Mouse (Mus musculus) gastrocnemius, postnatal 25 days (tissue): ENCODE measurements at regions not wholly inside any gene's neighbourhood (a gene's known extent, or its start where the extent isn't known, plus 50 kb on each side); places are given as distances from the start of the nearest gene placed in this dataset.

Experiments
- DNase-seq: peaks from one replicate; pipeline ENCODE4 v3.0.0; 2022

DNA sequence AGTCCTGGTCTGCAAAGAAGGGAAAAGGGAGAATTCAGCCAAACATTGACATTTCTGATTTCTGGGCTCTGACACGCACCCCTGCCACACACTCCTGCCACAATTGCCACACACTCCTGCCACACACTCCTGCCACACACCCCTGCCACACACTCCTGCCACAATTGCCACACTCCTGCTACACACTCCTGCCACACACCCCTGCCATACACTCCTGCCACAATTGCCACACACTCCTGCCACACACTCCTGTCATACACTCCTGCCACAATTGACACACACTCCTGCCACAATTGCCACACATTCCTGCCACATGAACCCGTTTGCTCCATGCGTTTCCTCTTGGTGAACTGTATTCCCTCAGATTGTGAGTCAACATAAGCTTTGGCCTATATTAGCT lies 130.0 kb upstream of the Gm9833 start:
- no peak for DNase-seq

DNA sequence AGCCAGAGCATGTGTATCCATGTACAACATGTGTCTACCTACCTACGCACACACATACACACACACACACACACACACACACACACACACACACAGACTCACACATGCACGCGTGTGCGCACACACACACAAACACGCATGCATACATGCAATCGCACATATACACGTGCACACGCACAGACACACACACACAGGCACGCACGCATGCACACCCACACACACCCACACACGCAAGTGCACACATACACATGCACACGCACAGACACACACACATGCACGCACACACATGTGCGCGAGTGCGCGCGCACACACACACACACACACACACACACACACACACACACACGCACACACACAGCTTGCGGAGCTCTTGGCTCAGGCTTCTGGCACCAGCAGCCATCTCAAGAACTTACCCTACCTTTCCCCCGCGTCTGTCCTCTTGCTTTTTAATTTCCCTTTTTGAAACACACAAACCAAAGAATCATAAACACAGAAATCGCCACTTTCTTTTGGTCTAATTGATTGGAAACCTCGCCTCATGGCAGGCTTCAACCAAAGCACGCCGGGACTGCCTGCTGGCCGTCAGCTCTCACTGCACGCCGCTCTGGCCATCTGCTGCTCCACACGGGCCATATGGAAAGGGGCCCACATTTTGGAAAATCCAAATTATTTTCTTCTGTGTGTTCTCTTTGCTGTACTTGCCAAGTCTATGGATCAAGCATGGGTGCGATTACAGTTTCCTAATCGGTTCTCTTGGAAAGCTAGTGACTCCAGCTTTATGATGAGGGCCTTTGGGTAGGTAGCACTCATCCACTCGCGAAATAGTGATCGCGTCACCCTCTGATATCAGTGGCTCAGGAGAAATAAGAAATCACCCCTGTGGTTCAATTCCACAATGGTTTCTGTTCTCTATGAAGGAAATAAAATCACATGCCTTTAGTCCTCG lies 127.9 kb upstream of the Gm9833 start:
- DNase-seq = no peak

- DNase-seq = no peak
Observed at GRCm38 (mm10) chr3:9960696-9961095, 127.2 kb upstream of the Gm9833 start.
